Mouse (Mus musculus): ENCODE measurements around the gene Zfp746. TPM values are rescaled to one million over a fixed set of nuclear protein-coding genes. Genes with fewer than 3 reads are reported as not detected.

Zfp746 gene
- total and polyA plus RNA-seq, 3 experiments, result 17.8 to 22.1 TPM; not detected in 1

- no peak overlapping the region for H3K9ac ChIP-seq (ENCODE audit: control insufficient read depth, low read depth, low read length, poor library complexity, severe bottlenecking)
- H3K36me3 ChIP-seq (ENCODE audit: control insufficient read depth in 1 of 2, insufficient read depth in 2 of 2, low read length in 2 of 2), result peaks cover 0 to 9% of the 10 kb centered on the region in 2 experiments; a peak in 2 of 4 replicates
- H3K27me3 ChIP-seq (ENCODE audit: control insufficient read depth in 1 of 2, insufficient read depth in 2 of 2, low read length in 2 of 2), result no peaks in the 10 kb centered on the region
- no peaks in the 10 kb centered on the region for H3K79me2 ChIP-seq (ENCODE audit: control insufficient read depth, insufficient read depth, low read length, poor library complexity)
- H3K4me3 ChIP-seq (ENCODE audit: control insufficient read depth in 1 of 2, insufficient read depth in 1 of 2, low read depth in 2 of 2, low read length in 2 of 2), result no peak overlapping the region
- TF ChIP-seq CHD1 (IDR thresholded peaks at IDR 0.05; ENCODE audit: low read depth, low read length) (no peak), GABPA (IDR thresholded peaks at IDR 0.05; ENCODE audit: low read depth, low read length) (no peak), ZMIZ1 (IDR thresholded peaks at IDR 0.05; ENCODE audit: low read depth, low read length) (no peak), ZC3H11A (IDR thresholded peaks at IDR 0.05; ENCODE audit: low read depth, low read length) (no peak), MEF2A (IDR thresholded peaks at IDR 0.05; ENCODE audit: extremely low read depth, insufficient replicate concordance, low read depth, low read length, poor library complexity, severe bottlenecking) (no peak), UBTF (IDR thresholded peaks at IDR 0.05; ENCODE audit: borderline replicate concordance, insufficient read depth, low read depth, low read length) (no peak), POLR2AphosphoS2 (IDR thresholded peaks at IDR 0.05; ENCODE audit: low read length) (no peak), USF1 (IDR thresholded peaks at IDR 0.05; ENCODE audit: low read depth, low read length) (no peak), MAX (IDR thresholded peaks at IDR 0.05; ENCODE audit: low read length) (no peak)
- H3K4me1 ChIP-seq (ENCODE audit: control insufficient read depth in 1 of 2, insufficient read depth in 2 of 2, low read length in 2 of 2), result peaks cover 0 to 1% of the 10 kb centered on the region in 2 experiments; a peak in 2 of 4 replicates
- no peak for DNase-seq (ENCODE audit: low read depth, low spot score)
- no peak overlapping the region for H3K27ac ChIP-seq (ENCODE audit: control insufficient read depth, low read depth, low read length)
- H3K9me3 ChIP-seq (replicated peaks; ENCODE audit: insufficient read depth, low read length), result no peaks in the 10 kb centered on the region
These were observed 18.9 kb downstream of the Zfp746 start for GRCm38 (mm10) chr6:48067492-48067891.

- no peak overlapping the region for H3K4me3 ChIP-seq (ENCODE audit: control insufficient read depth in 1 of 2, insufficient read depth in 1 of 2, low read depth in 2 of 2, low read length in 2 of 2)
- no peaks in the 10 kb centered on the region for H3K27me3 ChIP-seq (ENCODE audit: control insufficient read depth in 1 of 2, insufficient read depth in 2 of 2, low read length in 2 of 2)
- peaks cover 8 to 10% of the 10 kb centered on the region in 2 experiments for H3K36me3 ChIP-seq (ENCODE audit: control insufficient read depth in 1 of 2, insufficient read depth in 2 of 2, low read length in 2 of 2)
- peak; percentile 41 for DNase-seq (ENCODE audit: low read depth, low spot score)
- H3K9ac ChIP-seq (ENCODE audit: control insufficient read depth, low read depth, low read length, poor library complexity, severe bottlenecking), result no peak overlapping the region
- H3K9me3 ChIP-seq (replicated peaks; ENCODE audit: insufficient read depth, low read length), result no peaks in the 10 kb centered on the region
- H3K4me1 ChIP-seq (ENCODE audit: control insufficient read depth in 1 of 2, insufficient read depth in 2 of 2, low read length in 2 of 2), result peaks cover 1 to 6% of the 10 kb centered on the region in 2 experiments; a peak in 3 of 4 replicates
- no peaks in the 10 kb centered on the region for H3K79me2 ChIP-seq (ENCODE audit: control insufficient read depth, insufficient read depth, low read length, poor library complexity)
- no peak for TF ChIP-seq ZC3H11A (IDR thresholded peaks at IDR 0.05; ENCODE audit: low read depth, low read length)
- no peak for TF ChIP-seq MYB (IDR thresholded peaks at IDR 0.05; ENCODE audit: low read depth, low read length)
- TF ChIP-seq NELFE (IDR thresholded peaks at IDR 0.05; ENCODE audit: low read depth, low read length), result no peak
- TF ChIP-seq POLR2AphosphoS2 (IDR thresholded peaks at IDR 0.05; ENCODE audit: low read length), result no peak
- no peak for TF ChIP-seq ELF1 (IDR thresholded peaks at IDR 0.05; ENCODE audit: low read depth, low read length)
- no peak for TF ChIP-seq GATA1 (IDR thresholded peaks at IDR 0.05; ENCODE audit: low read depth, low read length)
- TF ChIP-seq E2F4 (IDR thresholded peaks at IDR 0.05; ENCODE audit: borderline replicate concordance, low read depth, low read length), result no peak
- TF ChIP-seq POLR2AphosphoS5 (IDR thresholded peaks at IDR 0.05; ENCODE audit: borderline replicate concordance, low read depth, low read length), result no peak
- no peak for TF ChIP-seq GABPA (IDR thresholded peaks at IDR 0.05; ENCODE audit: low read depth, low read length)
- no peak for TF ChIP-seq ZNF384 (IDR thresholded peaks at IDR 0.05; ENCODE audit: low read depth, low read length)
- no peak for TF ChIP-seq CHD1 (IDR thresholded peaks at IDR 0.05; ENCODE audit: low read depth, low read length)
- TF ChIP-seq SMC3 (IDR thresholded peaks at IDR 0.05; ENCODE audit: low read depth, low read length), result no peak
- no peak for TF ChIP-seq RAD21 (IDR thresholded peaks at IDR 0.05; ENCODE audit: low read depth, low read length)
- no peak for TF ChIP-seq MAZ (IDR thresholded peaks at IDR 0.05; ENCODE audit: low read depth, low read length)
- no peak for TF ChIP-seq USF1 (IDR thresholded peaks at IDR 0.05; ENCODE audit: low read depth, low read length)
- TF ChIP-seq JUND (IDR thresholded peaks at IDR 0.05; ENCODE audit: low read depth, low read length), result no peak
- TF ChIP-seq ETS1 (IDR thresholded peaks at IDR 0.05; ENCODE audit: low read depth, low read length), result no peak
- no peak for TF ChIP-seq ZKSCAN1 (IDR thresholded peaks at IDR 0.05; ENCODE audit: low read depth, low read length)
- TF ChIP-seq KAT2A (conservative IDR thresholded peaks at IDR 0.05; ENCODE audit: low read depth, low read length), result no peak
- no peak overlapping the region for H3K27ac ChIP-seq (ENCODE audit: control insufficient read depth, low read depth, low read length)
These were observed 20.8 kb downstream of the Zfp746 start for GRCm38 (mm10) chr6:48065587-48066075.

Data from MEL (cell line).